Mouse (Mus musculus) heart, embryonic 16.5 days (tissue): ENCODE results near the gene Acadl. TPM values are rescaled to one million over a fixed set of nuclear protein-coding genes. Genes with fewer than 3 reads are reported as not detected.

Experiments used
- ATAC-seq: fragments of 200-750 bp; cut with Nextera tagmentation; replicated peaks from 2 replicates; pipeline ENCODE4 v1.8.0; 2017; ENCODE audit warnings: moderate number of reproducible peaks; ENCODE audit not compliant: insufficient read depth, low FRiP score; ENCODE audit errors: extremely low read depth
- H3K27ac ChIP-seq: fragments of 300-500 bp; sonication (generic); 2 replicates; pipeline ENCODE4 v1.5.1; 2014; ENCODE audit warnings: mild to moderate bottlenecking, low read length, control low read depth, moderate library complexity
- H3K27me3 ChIP-seq: fragments of 300-500 bp; sonication (generic); 2 replicates; pipeline ENCODE4 v1.6.1; 2014; ENCODE audit warnings: low read length, mixed read lengths; ENCODE audit not compliant: control insufficient read depth, insufficient read depth
- H3K36me3 ChIP-seq: fragments of 300-500 bp; sonication (generic); 2 replicates; pipeline ENCODE4 v1.6.1; 2014; ENCODE audit not compliant: control insufficient read depth, insufficient read depth
- H3K4me1 ChIP-seq: fragments of 300-500 bp; sonication (generic); 2 replicates; pipeline ENCODE4 v1.6.1; 2014; ENCODE audit warnings: low read length, mixed read lengths; ENCODE audit not compliant: control insufficient read depth, insufficient read depth
- H3K4me2 ChIP-seq: fragments of 300-500 bp; sonication (generic); 2 replicates; pipeline ENCODE4 v1.6.1; 2014; ENCODE audit warnings: low read depth, mild to moderate bottlenecking, control low read depth, low read length
- H3K4me3 ChIP-seq: fragments of 300-500 bp; sonication (generic); 2 replicates; pipeline ENCODE4 v1.5.1; 2014; ENCODE audit warnings: mild to moderate bottlenecking, control low read depth, low read length
- H3K9ac ChIP-seq: fragments of 300-500 bp; sonication (generic); 2 replicates; pipeline ENCODE4 v1.6.1; 2014; ENCODE audit warnings: low read length, control low read depth
- H3K9me3 ChIP-seq: fragments of 300-500 bp; sonication (generic); replicated peaks from 2 replicates; pipeline ENCODE4 v1.6.1; 2016; ENCODE audit warnings: low read length; ENCODE audit not compliant: control insufficient read depth
- WGBS: fragments of 180-500 bp; shearing (Covaris S2); extraction: QIAGEN DNeasy Blood & Tissue Kit; methylation state at CpG from one replicate; pipeline ENCODE4 v1.1.7; 2014; 5-methylcytosine and 5-hydroxymethylcytosine counted together
- polyA plus RNA-seq: library from polyadenylated mRNA; unstranded; fragments of >200 nt; fragmentation: Nextera tagmentation; extraction: Ambion mirVana; gene quantifications from 2 replicates; pipeline ENCODE4 v1.2.1, GENCODE M21; 2015

The Acadl gene
- polyA plus RNA-seq = 864 and 927 TPM in 2 replicates

GRCm38 (mm10) chr1:66862712-66863511, at the start of gene Acadl:
TSS of gene Acadl (minus strand) at chr1:66863277.
- peaks cover 33% of the 10 kb centered on the region for H3K4me1 ChIP-seq
- WGBS = under 1% methylated on average over 85 of the region's 85 CpGs
- no peaks in the 10 kb centered on the region for H3K27me3 ChIP-seq
- ATAC-seq = peak; percentile 95
- peak within 1 kb of the TSS; percentile 97 for H3K4me3 ChIP-seq
- H3K36me3 ChIP-seq = peaks cover 14% of the 10 kb centered on the region
- peak within 1 kb of the TSS; percentile 100 for H3K9ac ChIP-seq
- peak within 1 kb of the TSS; percentile 100 for H3K27ac ChIP-seq
- H3K9me3 ChIP-seq = no peaks in the 10 kb centered on the region
- H3K4me2 ChIP-seq = peak within 1 kb of the TSS; percentile 78

- Histone ChIP-seq H3K4me3 (no peak overlapping the region), H3K27ac (no peak overlapping the region), H3K9me3 (peaks cover 7% of the 10 kb centered on the region), H3K27me3 (no peaks in the 10 kb centered on the region), H3K36me3 (no peaks in the 10 kb centered on the region), H3K9ac (no peak overlapping the region), H3K4me2 (no peak overlapping the region), H3K4me1 (no peaks in the 10 kb centered on the region)
- WGBS = 63% methylated on average over 1 of the region's 1 CpGs
- no peak for ATAC-seq
Observed at GRCm38 (mm10) chr1:66912305-66912704, 49.2 kb upstream of the Acadl start.

GRCm38 (mm10) chr1:66902566-66902965, 39.5 kb upstream of the Acadl start:
- Histone ChIP-seq H3K36me3 (no peaks in the 10 kb centered on the region), H3K4me3 (no peak overlapping the region), H3K9me3 (no peaks in the 10 kb centered on the region), H3K4me1 (no peaks in the 10 kb centered on the region; the same call in 1 of the 2 replicates), H3K27ac (no peak overlapping the region), H3K9ac (no peak overlapping the region), H3K27me3 (no peaks in the 10 kb centered on the region), H3K4me2 (no peak overlapping the region)
- no peak for ATAC-seq
- WGBS = 79% methylated on average over 3 of the region's 3 CpGs

- Histone ChIP-seq H3K4me3 (no peak overlapping the region), H3K9ac (no peak overlapping the region), H3K4me2 (no peak overlapping the region), H3K27me3 (no peaks in the 10 kb centered on the region), H3K36me3 (no peaks in the 10 kb centered on the region), H3K9me3 (no peaks in the 10 kb centered on the region), H3K27ac (no peak overlapping the region), H3K4me1 (peaks cover 9% of the 10 kb centered on the region)
- no peak for ATAC-seq
- 70% methylated on average over 4 of the region's 4 CpGs for WGBS
Observed at GRCm38 (mm10) chr1:66900946-66901345, 37.9 kb upstream of the Acadl start.

- 77% methylated on average over 7 of the region's 7 CpGs for WGBS
- Histone ChIP-seq H3K9ac (no peak overlapping the region), H3K9me3 (no peaks in the 10 kb centered on the region), H3K27me3 (no peaks in the 10 kb centered on the region), H3K4me3 (no peak overlapping the region), H3K4me1 (peaks cover 16% of the 10 kb centered on the region), H3K36me3 (no peaks in the 10 kb centered on the region), H3K4me2 (no peak overlapping the region), H3K27ac (no peak overlapping the region)
- no peak for ATAC-seq
Observed at GRCm38 (mm10) chr1:66898261-66898660, 35.2 kb upstream of the Acadl start.

- Histone ChIP-seq H3K4me3 (peak overlapping the region; percentile 36), H3K4me2 (peak overlapping the region; percentile 66), H3K36me3 (no peaks in the 10 kb centered on the region), H3K9me3 (no peaks in the 10 kb centered on the region), H3K9ac (peak overlapping the region; percentile 65), H3K27ac (peak overlapping the region; percentile 42), H3K27me3 (no peaks in the 10 kb centered on the region), H3K4me1 (peaks cover 16% of the 10 kb centered on the region)
- ATAC-seq = 0 out of 2 replicates have a peak, but pooled peaks have one; percentile 13
- 33% methylated on average over 5 of the region's 5 CpGs for WGBS
Observed at GRCm38 (mm10) chr1:66896556-66896955, 33.5 kb upstream of the Acadl start.

- Histone ChIP-seq H3K4me2 (peak overlapping the region; percentile 66), H3K36me3 (no peaks in the 10 kb centered on the region), H3K4me3 (peak overlapping the region; percentile 36), H3K27me3 (no peaks in the 10 kb centered on the region), H3K9me3 (no peaks in the 10 kb centered on the region), H3K9ac (peak overlapping the region; percentile 65), H3K27ac (peak overlapping the region; percentile 42), H3K4me1 (peaks cover 16% of the 10 kb centered on the region)
- ATAC-seq = peak; percentile 87
- WGBS = 20% methylated on average over 5 of the region's 5 CpGs
Observed at GRCm38 (mm10) chr1:66896125-66896524, 33.0 kb upstream of the Acadl start.

- H3K9me3 ChIP-seq = no peaks in the 10 kb centered on the region
- H3K27ac ChIP-seq = no peak overlapping the region
- no peaks in the 10 kb centered on the region for H3K36me3 ChIP-seq
- H3K9ac ChIP-seq = peak overlapping the region; percentile 65
- peaks cover 16% of the 10 kb centered on the region for H3K4me1 ChIP-seq
- H3K4me2 ChIP-seq = peak overlapping the region; percentile 66
- no peaks in the 10 kb centered on the region for H3K27me3 ChIP-seq
- peak; percentile 78 for ATAC-seq
- peak overlapping the region; percentile 36 for H3K4me3 ChIP-seq
Observed at GRCm38 (mm10) chr1:66895837-66896118, 32.7 kb upstream of the Acadl start.

GRCm38 (mm10) chr1:66895093-66895836, 32.2 kb upstream of the Acadl start:
- Histone ChIP-seq H3K36me3 (no peaks in the 10 kb centered on the region), H3K4me2 (peak overlapping the region; percentile 66), H3K9ac (no peak overlapping the region), H3K27ac (no peak overlapping the region), H3K4me3 (no peak overlapping the region), H3K9me3 (no peaks in the 10 kb centered on the region), H3K4me1 (peaks cover 16% of the 10 kb centered on the region), H3K27me3 (no peaks in the 10 kb centered on the region)
- WGBS = 55% methylated on average over 6 of the region's 6 CpGs
- ATAC-seq = no peak
